Mouse (Mus musculus) small intestine, adult 2 months (tissue): Measurements from ENCODE around the gene Csrp2. TPM values are rescaled to one million over a fixed set of nuclear protein-coding genes. Genes with fewer than 3 reads are reported as not detected.

Source experiments
- H3K27ac ChIP-seq: fragments of 200-500 bp; 2 replicates; pipeline ENCODE4 v1.5.1; 2012; ENCODE audit warnings: low read depth, low read length, control low read depth, inconsistent platforms; ENCODE audit not compliant: insufficient read depth
- H3K27me3 ChIP-seq: fragments of 200-500 bp; 2 replicates; pipeline ENCODE4 v1.6.1; 2012; ENCODE audit warnings: mild to moderate bottlenecking, moderate library complexity, low read length, inconsistent platforms; ENCODE audit not compliant: control insufficient read depth, insufficient read depth
- H3K36me3 ChIP-seq: fragments of 200-500 bp; 2 replicates; pipeline ENCODE4 v1.6.1; 2012; ENCODE audit warnings: mild to moderate bottlenecking, low read length, control low read depth, inconsistent platforms; ENCODE audit not compliant: control insufficient read depth, insufficient read depth
- H3K4me1 ChIP-seq: fragments of 200-500 bp; 2 replicates; pipeline ENCODE4 v1.6.1; 2012; ENCODE audit warnings: low read length, inconsistent platforms, mixed read lengths; ENCODE audit not compliant: control insufficient read depth, insufficient read depth, insufficient read length
- H3K4me3 ChIP-seq: fragments of 200-500 bp; 2 replicates; pipeline ENCODE4 v1.5.1; 2012; ENCODE audit warnings: low read depth, mild to moderate bottlenecking, control low read depth, inconsistent platforms, low read length, moderate library complexity
- CTCF ChIP-seq: fragments of 200-500 bp; IDR thresholded peaks from 2 replicates; pipeline ENCODE4 v1.5.1; 2012; ENCODE audit warnings: low read depth, mild to moderate bottlenecking, control low read depth, inconsistent platforms, low read length, moderate library complexity, mixed read lengths; ENCODE audit not compliant: insufficient replicate concordance, insufficient read length; ENCODE audit errors: extremely low read depth
- POLR2A ChIP-seq: fragments of 200-500 bp; IDR thresholded peaks from 2 replicates; pipeline ENCODE4 v1.6.1; 2012; ENCODE audit warnings: low read depth, mild to moderate bottlenecking, control low read depth, inconsistent platforms, low read length, moderate library complexity
- WGBS: fragments of 180-500 bp; shearing (Covaris S2); methylation state at CpG from one replicate; pipeline ENCODE4 v1.1.7; 2018; 5-methylcytosine and 5-hydroxymethylcytosine counted together
- polyA plus RNA-seq: library from polyadenylated mRNA; depleted of rRNA; stranded (reverse); fragments of >200 nt; gene quantifications from 2 replicates; pipeline ENCODE4 v1.2.3, GENCODE M21; 2012

The Csrp2 gene
- polyA plus RNA-seq, 1 experiment, result 44.9 TPM

DNA sequence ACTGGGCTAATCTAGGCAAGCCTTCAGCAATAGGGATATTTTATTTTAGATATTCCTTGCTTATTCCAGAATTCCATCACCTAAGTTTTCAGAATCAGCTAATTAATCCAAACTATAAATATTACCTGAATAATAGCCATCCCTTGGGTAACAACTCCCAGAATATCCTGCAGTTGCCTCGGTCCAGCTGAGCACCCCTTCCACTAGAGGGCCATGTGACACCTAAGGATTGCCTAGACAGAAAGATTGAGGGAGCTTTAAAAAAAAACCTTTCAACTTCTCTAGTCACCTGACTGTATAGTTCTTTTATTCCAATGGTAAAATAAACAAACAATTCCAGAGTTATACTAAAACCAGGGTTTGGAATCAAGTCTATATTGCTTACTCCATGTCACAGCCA, 42.6 kb downstream of the Csrp2 start:
- peak; percentile 19; the same call in 1 of the 2 replicates for TF ChIP-seq CTCF
- TF ChIP-seq POLR2A, result no peak
- Histone ChIP-seq H3K4me3 (no peak overlapping the region), H3K27me3 (no peaks in the 10 kb centered on the region), H3K4me1 (no peaks in the 10 kb centered on the region), H3K27ac (no peak overlapping the region), H3K36me3 (peaks cover 23% of the 10 kb centered on the region)
- 34% methylated on average over 1 of the region's 1 CpGs for WGBS

DNA sequence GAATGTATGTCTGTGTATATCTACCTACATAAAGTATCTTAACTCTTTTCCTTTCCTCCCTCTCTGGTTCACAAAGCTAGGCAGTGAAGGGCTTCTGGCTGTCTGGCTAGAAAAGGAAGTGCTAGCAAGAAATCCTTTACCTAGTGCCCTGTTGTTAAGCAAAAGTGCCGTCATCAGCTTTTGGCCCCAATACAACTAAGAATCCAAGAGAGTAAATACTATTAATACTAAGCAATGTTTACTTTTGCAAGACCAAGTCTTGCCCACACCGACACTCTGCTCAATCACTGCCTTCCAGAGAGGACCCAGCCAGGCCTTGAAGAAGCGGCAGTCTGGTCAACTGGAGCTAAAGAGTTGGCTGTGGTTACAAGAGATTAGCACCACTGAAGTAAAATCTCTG, 51.5 kb downstream of the Csrp2 start:
- Histone ChIP-seq H3K36me3 (peaks cover 13% of the 10 kb centered on the region), H3K4me1 (no peaks in the 10 kb centered on the region), H3K4me3 (no peak overlapping the region), H3K27me3 (no peaks in the 10 kb centered on the region), H3K27ac (no peak overlapping the region)
- TF ChIP-seq POLR2A, result no peak
- WGBS, result 53% methylated on average over 3 of the region's 3 CpGs

DNA sequence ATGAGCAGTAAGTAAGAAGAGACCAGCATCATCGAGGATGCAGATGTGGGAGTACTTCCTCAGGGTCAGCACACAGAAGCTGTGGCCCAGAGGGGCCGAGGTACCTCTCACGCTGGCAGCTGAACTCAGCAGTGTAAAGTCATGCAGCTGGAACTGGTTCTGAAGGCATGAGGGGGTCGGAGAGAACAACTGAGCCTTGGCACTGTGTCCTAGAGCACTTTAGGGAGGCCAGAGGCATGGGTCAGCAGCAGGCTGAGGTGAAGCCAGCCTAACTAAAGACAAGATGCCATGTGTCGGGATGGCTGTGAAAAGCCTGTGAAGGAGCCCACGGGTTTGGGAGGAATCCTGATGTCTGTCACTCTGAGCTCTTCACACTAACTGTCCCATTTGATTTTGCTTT, 51.9 kb downstream of the Csrp2 start:
- Histone ChIP-seq H3K4me1 (no peaks in the 10 kb centered on the region), H3K4me3 (no peak overlapping the region), H3K36me3 (peaks cover 13% of the 10 kb centered on the region), H3K27me3 (no peaks in the 10 kb centered on the region), H3K27ac (no peak overlapping the region)
- WGBS, result 82% methylated on average over 6 of the region's 6 CpGs
- TF ChIP-seq POLR2A, result no peak

DNA sequence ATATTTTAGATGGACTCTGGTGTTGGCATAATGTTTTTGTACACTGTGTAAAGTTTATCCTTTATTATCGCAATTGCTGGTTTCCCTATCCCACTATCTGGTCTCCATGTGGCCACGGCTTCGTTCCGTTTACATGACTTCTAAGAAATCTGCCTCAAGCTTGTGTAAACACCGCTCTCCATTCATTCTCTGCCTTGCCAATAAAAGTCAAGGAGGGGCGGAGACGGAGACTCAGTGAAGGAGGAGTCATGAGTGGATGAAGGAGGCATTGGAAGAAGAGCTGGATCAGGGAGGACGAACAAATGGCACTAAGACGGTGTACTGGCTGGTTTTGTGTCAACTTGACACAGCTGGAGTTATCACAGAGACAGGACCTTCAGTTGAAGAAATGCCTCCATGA, 52.4 kb downstream of the Csrp2 start:
- Histone ChIP-seq H3K27ac (no peak overlapping the region), H3K4me1 (no peaks in the 10 kb centered on the region), H3K27me3 (no peaks in the 10 kb centered on the region), H3K36me3 (peaks cover 11% of the 10 kb centered on the region), H3K4me3 (no peak overlapping the region)
- TF ChIP-seq POLR2A, result no peak
- 32% methylated on average over 9 of the region's 9 CpGs for WGBS

DNA sequence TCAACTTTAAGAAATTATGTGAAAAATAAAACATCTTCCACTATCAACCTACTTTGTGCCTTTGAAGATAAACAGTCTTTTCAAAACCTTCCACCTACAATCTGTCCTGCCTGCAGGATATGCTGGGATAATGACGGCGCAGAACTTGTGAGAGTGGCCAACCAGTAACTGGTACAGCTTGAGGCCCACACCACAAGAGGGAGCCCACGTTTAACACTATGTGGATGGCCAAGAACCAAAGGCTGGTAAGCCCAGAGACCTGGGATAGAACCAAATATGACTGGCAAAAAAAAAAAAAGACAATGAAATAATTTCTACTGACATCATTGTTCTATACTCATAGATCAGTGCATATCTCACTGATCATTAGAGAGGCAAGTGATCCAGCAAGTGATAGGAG, 54.9 kb downstream of the Csrp2 start:
- Histone ChIP-seq H3K4me3 (no peak overlapping the region), H3K36me3 (peaks cover 11% of the 10 kb centered on the region), H3K4me1 (no peaks in the 10 kb centered on the region), H3K27me3 (no peaks in the 10 kb centered on the region), H3K27ac (no peak overlapping the region)
- WGBS, result 57% methylated on average over 3 of the region's 3 CpGs
- TF ChIP-seq POLR2A (no peak), CTCF (peak; percentile 51; the same call in 1 of the 2 replicates)

DNA sequence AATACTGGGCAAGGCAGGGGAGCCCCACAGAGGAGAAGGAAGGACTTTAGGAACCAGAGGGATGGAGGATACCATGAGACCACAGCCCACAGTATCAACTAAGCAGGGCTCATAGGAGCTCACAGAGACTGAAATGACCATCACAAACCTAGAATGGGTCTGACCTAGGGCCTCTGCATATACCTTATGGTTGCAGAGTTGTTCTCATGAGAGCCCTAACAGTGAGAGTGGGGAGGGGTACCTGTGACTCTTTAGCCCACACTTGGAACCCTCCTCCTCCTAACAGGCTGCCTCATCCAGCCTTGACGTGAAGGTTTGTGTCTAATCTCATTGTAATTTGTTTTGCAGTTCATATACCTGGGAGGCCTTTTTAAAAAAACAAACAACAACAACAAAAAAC, 55.3 kb downstream of the Csrp2 start:
- Histone ChIP-seq H3K27ac (no peak overlapping the region), H3K27me3 (no peaks in the 10 kb centered on the region), H3K36me3 (peaks cover 10% of the 10 kb centered on the region), H3K4me3 (no peak overlapping the region), H3K4me1 (no peaks in the 10 kb centered on the region)
- no peak for TF ChIP-seq POLR2A
- no peak for TF ChIP-seq CTCF
- 93% methylated on average over 1 of the region's 1 CpGs for WGBS

DNA sequence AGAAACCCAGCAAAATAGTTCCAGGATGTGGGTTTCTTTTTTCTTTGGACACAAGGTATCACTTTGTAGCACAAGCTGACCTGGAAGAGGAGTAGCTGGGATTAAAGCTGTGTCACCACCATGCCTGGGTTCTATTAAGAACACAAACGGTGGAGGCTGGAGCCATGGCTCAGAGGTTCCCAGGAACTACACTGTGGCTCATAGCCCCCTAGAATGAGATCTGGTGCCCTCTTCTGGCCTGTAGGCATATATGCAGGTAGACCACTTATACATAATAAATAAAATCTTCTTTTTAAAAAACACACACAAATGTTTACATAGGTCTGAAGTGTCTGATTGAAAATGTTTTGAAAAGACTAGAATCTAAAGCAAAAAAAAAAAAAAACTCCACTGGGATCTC, 56.5 kb downstream of the Csrp2 start:
- 9% methylated on average over 1 of the region's 1 CpGs for WGBS
- Histone ChIP-seq H3K4me1 (no peaks in the 10 kb centered on the region; the same call in 1 of the 2 replicates), H3K27ac (no peak overlapping the region), H3K4me3 (no peak overlapping the region), H3K27me3 (no peaks in the 10 kb centered on the region), H3K36me3 (peaks cover 12% of the 10 kb centered on the region)
- TF ChIP-seq CTCF (peak; percentile 58; the same call in 1 of the 2 replicates), POLR2A (no peak)

DNA sequence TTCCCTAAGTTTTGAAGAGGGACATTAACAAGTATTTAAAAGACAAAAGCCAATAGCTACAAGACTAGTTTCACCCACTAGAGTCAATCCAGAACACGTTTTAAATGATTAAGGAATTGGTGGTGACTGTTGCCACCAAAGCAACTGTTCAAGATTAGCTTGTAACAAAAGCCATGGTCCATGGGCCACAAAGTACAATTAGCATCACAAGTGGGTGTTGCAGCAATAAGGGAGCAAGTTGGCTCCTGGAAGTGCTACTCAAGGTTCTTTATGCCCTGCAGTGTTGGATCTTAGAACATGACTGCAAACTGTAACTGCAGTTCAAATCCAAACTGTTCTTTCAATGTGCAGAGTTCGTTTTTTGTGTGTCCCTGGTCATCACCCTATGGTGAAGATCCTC, 57.8 kb downstream of the Csrp2 start:
- no peak overlapping the region for H3K4me3 ChIP-seq
- no peaks in the 10 kb centered on the region for H3K27me3 ChIP-seq
- H3K36me3 ChIP-seq, result peaks cover 20% of the 10 kb centered on the region
- no peak for TF ChIP-seq CTCF
- TF ChIP-seq POLR2A, result no peak
- no peaks in the 10 kb centered on the region; the same call in 1 of the 2 replicates for H3K4me1 ChIP-seq
- 70% methylated on average over 2 of the region's 2 CpGs for WGBS
- no peak overlapping the region for H3K27ac ChIP-seq
